Mouse (Mus musculus) lung, adult 2 months (tissue): ENCODE data around the gene Chmp1a.

Experiments
- CTCF ChIP-seq: fragments of 200-500 bp; IDR thresholded peaks from 2 replicates; pipeline ENCODE4 v1.5.1; 2011; ENCODE audit warnings: mild to moderate bottlenecking, low read length, control low read depth; ENCODE audit not compliant: insufficient read depth
- POLR2A ChIP-seq: fragments of 200-500 bp; IDR thresholded peaks from 2 replicates; pipeline ENCODE4 v1.6.1; 2011; ENCODE audit warnings: low read depth, mild to moderate bottlenecking, control low read depth, low read length, borderline replicate concordance; ENCODE audit errors: extremely low read depth

DNA sequence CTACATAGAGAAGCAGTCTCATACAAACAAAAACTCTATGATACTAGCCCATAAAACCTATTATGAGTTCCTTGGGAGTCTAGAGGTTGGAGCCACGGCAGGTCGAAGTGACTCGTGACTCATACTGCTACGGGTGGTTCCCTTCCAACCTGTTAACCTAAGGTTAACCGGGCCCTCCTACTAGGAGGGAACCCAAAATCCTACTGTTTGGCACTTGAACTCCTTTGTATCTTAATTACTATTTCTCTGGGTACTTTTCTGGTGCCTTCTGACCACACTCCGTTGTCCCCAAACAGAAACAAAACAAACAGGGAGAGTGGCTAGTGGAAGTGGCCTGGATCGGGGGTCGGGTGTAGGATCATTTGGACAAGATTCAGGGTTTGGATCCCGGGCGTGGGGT, 687 bp downstream of the Chmp1a start:
- TF ChIP-seq CTCF, result no peak
- TF ChIP-seq POLR2A, result no peak
